Mouse (Mus musculus) midbrain, postnatal 0 days (tissue): ENCODE measurements around the gene Rpe65. TPM values are rescaled to one million over a fixed set of nuclear protein-coding genes. Genes with fewer than 3 reads are reported as not detected.

Source experiments
- ATAC-seq: fragments of 200-750 bp; cut with Nextera tagmentation; 2 replicates; pipeline ENCODE4 v1.8.0; 2017; ENCODE audit warnings: moderate number of reproducible peaks, mild to moderate bottlenecking, moderate TSS enrichment, moderate library complexity; ENCODE audit not compliant: low FRiP score
- DNase-seq: peaks from one replicate; pipeline ENCODE4 v3.0.0-alpha.2; 2015; ENCODE audit warnings: low spot score
- H3K27ac ChIP-seq: fragments of 300-500 bp; sonication (generic); 2 replicates; pipeline ENCODE4 v1.5.1; 2014; ENCODE audit warnings: low read depth, mild to moderate bottlenecking, low read length, mixed read lengths
- H3K27me3 ChIP-seq: fragments of 300-500 bp; sonication (generic); 2 replicates; pipeline ENCODE4 v1.6.1; 2014; ENCODE audit warnings: low read length, control low read depth, mixed read lengths; ENCODE audit not compliant: insufficient read depth
- H3K36me3 ChIP-seq: fragments of 300-500 bp; sonication (generic); 2 replicates; pipeline ENCODE4 v1.6.1; 2014; ENCODE audit warnings: low read length, control low read depth, mixed read lengths; ENCODE audit not compliant: insufficient read depth
- H3K4me1 ChIP-seq: fragments of 300-500 bp; sonication (generic); 2 replicates; pipeline ENCODE4 v1.6.1; 2014; ENCODE audit warnings: mild to moderate bottlenecking, control low read depth, antibody characterized with exemption, low read length, mixed read lengths; ENCODE audit not compliant: insufficient read depth
- H3K4me2 ChIP-seq: fragments of 300-500 bp; sonication (generic); 2 replicates; pipeline ENCODE4 v1.6.1; 2014; ENCODE audit warnings: low read depth, mild to moderate bottlenecking, low read length, mixed read lengths; ENCODE audit not compliant: poor library complexity, severe bottlenecking
- H3K4me3 ChIP-seq: fragments of 300-500 bp; sonication (generic); 2 replicates; pipeline ENCODE4 v1.5.1; 2014; ENCODE audit warnings: low read depth, mild to moderate bottlenecking, low read length, moderate library complexity
- H3K9ac ChIP-seq: fragments of 300-500 bp; sonication (generic); replicated peaks from 2 replicates; pipeline ENCODE4 v1.6.1; 2014; ENCODE audit warnings: mild to moderate bottlenecking, low read length, moderate library complexity, mixed read lengths; ENCODE audit not compliant: poor library complexity, severe bottlenecking
- H3K9me3 ChIP-seq: fragments of 300-500 bp; sonication (generic); 2 replicates; pipeline ENCODE4 v1.6.1; 2016; ENCODE audit warnings: low read length, control low read depth
- CTCF ChIP-seq: IDR thresholded peaks from 2 replicates; pipeline ENCODE4 v1.5.1; 2016; ENCODE audit warnings: antibody characterized with exemption, mild to moderate bottlenecking
- WGBS: fragments of 180-500 bp; shearing (Covaris S2); extraction: QIAGEN DNeasy Blood & Tissue Kit; methylation state at CpG from one replicate; pipeline ENCODE4 v1.1.7; 2014; 5-methylcytosine and 5-hydroxymethylcytosine counted together
- polyA plus RNA-seq: library from polyadenylated mRNA; unstranded; fragments of >200 nt; fragmentation: Nextera tagmentation; extraction: Ambion mirVana; gene quantifications from 2 replicates; pipeline ENCODE4 v1.2.1, GENCODE M21; 2015
- total RNA-seq: library from RNA; depleted of rRNA; stranded (reverse); fragments of >200 nt; gene quantifications from 2 replicates; pipeline ENCODE4 v1.2.3, GENCODE M21; 2014; rRNA removed

Rpe65 gene
- total and polyA plus RNA-seq, 2 experiments from 2014 or later, result not detected

DNA sequence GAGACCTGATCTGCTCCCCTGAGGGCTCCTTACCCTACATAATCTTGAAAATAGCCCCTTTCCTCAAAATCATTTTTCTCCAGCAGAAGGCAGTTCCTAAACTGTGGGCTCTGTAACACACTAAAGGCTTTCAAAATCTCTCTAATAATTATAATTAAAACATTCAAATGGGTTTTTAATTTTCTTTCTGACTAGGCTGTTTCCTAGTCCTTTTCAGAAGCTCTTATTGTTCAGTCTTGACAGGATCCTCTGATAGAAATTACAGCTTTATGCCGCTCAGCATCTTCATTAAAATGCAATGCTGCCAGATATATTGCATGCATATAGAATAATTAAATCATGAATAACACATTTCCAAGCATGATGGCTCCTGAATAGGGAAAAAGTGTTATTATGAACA, 64.4 kb downstream of the Rpe65 start:
- no peaks in the 10 kb centered on the region for H3K4me1 ChIP-seq
- H3K27ac ChIP-seq, result no peak overlapping the region
- H3K36me3 ChIP-seq, result no peaks in the 10 kb centered on the region
- no peak for ATAC-seq
- DNase-seq, result peak; percentile 5
- H3K27me3 ChIP-seq, result no peaks in the 10 kb centered on the region
- no peak overlapping the region for H3K4me3 ChIP-seq
- no peaks in the 10 kb centered on the region for H3K9me3 ChIP-seq
- H3K9ac ChIP-seq, result no peak overlapping the region
- WGBS, result 45% methylated on average over 1 of the region's 1 CpGs
- H3K4me2 ChIP-seq, result no peak overlapping the region
- TF ChIP-seq CTCF, result no peak

Other genes with a start within 250 kb of the Rpe65 start
- gene Depdc1a, start 103.7 kb upstream of the Rpe65 start, total RNA-seq, result 0.71 and 1.3 TPM in 2 replicates
- 0.70 and 1.0 TPM in 2 replicates for gene Depdc1a, start 103.7 kb upstream of the Rpe65 start, polyA plus RNA-seq
- gene Wls, start 240.5 kb downstream of the Rpe65 start, total RNA-seq, result 40.6 and 61.9 TPM in 2 replicates
- 55.7 and 58.9 TPM in 2 replicates for gene Wls, start 240.5 kb downstream of the Rpe65 start, polyA plus RNA-seq